Comparison of ENCODE assay signal across 8 mouse cellular contexts in the genomic region with DNA sequence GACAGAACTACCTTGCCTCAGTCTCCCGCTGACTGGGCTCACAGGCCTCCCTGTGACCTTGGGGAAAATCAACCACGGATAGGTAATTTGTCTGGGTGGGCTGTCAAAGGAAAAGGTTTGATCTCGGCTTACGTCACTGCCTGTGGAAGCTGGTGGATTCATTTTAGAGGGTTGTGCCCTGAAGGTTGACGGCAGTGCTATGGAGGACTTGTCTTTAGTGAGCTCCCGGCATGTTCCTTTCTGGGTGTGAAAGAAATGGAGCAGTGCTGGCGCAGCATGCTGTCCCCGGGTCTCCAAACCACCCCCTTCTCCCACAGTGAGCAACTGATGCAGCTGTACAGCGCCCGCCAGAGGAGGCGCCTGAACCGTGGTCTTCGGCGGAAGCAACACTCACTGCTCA. TPM values are rescaled to one million over a fixed set of nuclear protein-coding genes. Genes with fewer than 3 reads are reported as not detected.
DNase-seq lines count a peak whose midpoint lies in the region; ATAC-seq and TF ChIP-seq lines count a peak whose summit lies in the region.

No protein-coding gene starts in this region.

- intact Hi-C loops in left cerebral cortex, adult 2 months (cut with DNase I), result loop anchor here (2.0 kb wide), 1 partner anchor 55 kb away; the partner anchor contains the start of gene Adamtsl5
- intact Hi-C loops in left cerebral cortex, postnatal 4 days (cut with DNase I), result no loop called here

- no peak for DNase-seq in left cerebral cortex, adult 2 months (ENCODE audit: extremely low spot score in 1 of 2, low spot score in 2 of 2)
- DNase-seq in left cerebral cortex, postnatal 4 days, result no peak
- DNase-seq in T-cell, adult 2 months (ENCODE audit: low spot score), result peak; percentile 31
- no peak for DNase-seq in midbrain, postnatal 0 days (ENCODE audit: low spot score)
- no peak for DNase-seq in ovary, adult 18-20 months (ENCODE audit: low spot score)
- DNase-seq in testis, postnatal 14 days (ENCODE audit: low spot score), result no peak
- no peak for DNase-seq in gastrocnemius, postnatal 4 days (ENCODE audit: low spot score in 2 of 2)

- H3K9me3 ChIP-seq in hindbrain, embryonic 13.5 days, result no peaks in the 10 kb centered on the region
- no peaks in the 10 kb centered on the region for H3K9me3 ChIP-seq in midbrain, postnatal 0 days (ENCODE audit: low read length)

- no peaks in the 10 kb centered on the region for H3K27me3 ChIP-seq in hindbrain, embryonic 13.5 days
- H3K27me3 ChIP-seq in midbrain, postnatal 0 days (ENCODE audit: insufficient read depth, low read length), result no peaks in the 10 kb centered on the region

- peaks cover 60% of the 10 kb centered on the region for H3K4me1 ChIP-seq in hindbrain, embryonic 13.5 days (replicated peaks)
- peaks cover 16% of the 10 kb centered on the region for H3K4me1 ChIP-seq in midbrain, postnatal 0 days (ENCODE audit: insufficient read depth, low read length)

- peaks cover 30% of the 10 kb centered on the region for H3K36me3 ChIP-seq in hindbrain, embryonic 13.5 days
- peaks cover 16% of the 10 kb centered on the region for H3K36me3 ChIP-seq in midbrain, postnatal 0 days (ENCODE audit: insufficient read depth, low read length)

- TF ChIP-seq CTCF in left cerebral cortex, adult 2 months (IDR thresholded peaks at IDR 0.05), result no peak
- peak; percentile 22; the same call in 1 of the 2 replicates for TF ChIP-seq CTCF in midbrain, postnatal 0 days (IDR thresholded peaks at IDR 0.05)

- peak overlapping the region; percentile 89 for H3K27ac ChIP-seq in left cerebral cortex, adult 2 months
- H3K27ac ChIP-seq in hindbrain, embryonic 13.5 days, result peak overlapping the region; percentile 95
- H3K27ac ChIP-seq in midbrain, postnatal 0 days (ENCODE audit: low read depth, low read length), result peak overlapping the region; percentile 92

- H3K9ac ChIP-seq in hindbrain, embryonic 13.5 days, result peak overlapping the region; percentile 100
- H3K9ac ChIP-seq in midbrain, postnatal 0 days (replicated peaks; ENCODE audit: low read length, poor library complexity, severe bottlenecking), result peak overlapping the region; percentile 79

- no peak for ATAC-seq in hindbrain, embryonic 13.5 days (ENCODE audit: low FRiP score)
- no peak for ATAC-seq in midbrain, postnatal 0 days (ENCODE audit: low FRiP score)

- peak overlapping the region; percentile 99 for H3K4me2 ChIP-seq in hindbrain, embryonic 13.5 days
- H3K4me2 ChIP-seq in midbrain, postnatal 0 days (ENCODE audit: low read depth, low read length, poor library complexity, severe bottlenecking), result peak overlapping the region; percentile 79

- H3K4me3 ChIP-seq in left cerebral cortex, adult 2 months, result peak overlapping the region; percentile 96
- peak overlapping the region; percentile 89 for H3K4me3 ChIP-seq in hindbrain, embryonic 13.5 days
- H3K4me3 ChIP-seq in midbrain, postnatal 0 days (ENCODE audit: low read depth, low read length), result peak overlapping the region; percentile 64

- 29% methylated on average over 14 of the region's 14 CpGs for WGBS in hindbrain, embryonic 13.5 days
- 22% methylated on average over 14 of the region's 14 CpGs for WGBS in midbrain, postnatal 0 days

RNA-seq across cellular contexts. Expression of gene Rps15, which starts 1.1 kb away (rescaled TPM):
- total RNA-seq in left cerebral cortex, adult 2 months (2021), result 100 to 1,000 TPM; 816 to 913 TPM
- total RNA-seq in left cerebral cortex, postnatal 4 days (2021), result 100 to 1,000 TPM; 873 to 899 TPM
- polyA plus RNA-seq in hindbrain, embryonic 13.5 days (2015; fragmentation: Nextera tagmentation; extraction: Ambion mirVana), result 583 and 598 TPM in 2 replicates
- 971 and 1,162 TPM in 2 replicates for total RNA-seq in midbrain, postnatal 0 days (2014; rRNA removed)
- 633 and 645 TPM in 2 replicates for polyA plus RNA-seq in midbrain, postnatal 0 days (2015; fragmentation: Nextera tagmentation; extraction: Ambion mirVana)
- total RNA-seq in gastrocnemius, postnatal 4 days (2021), result 1,000 to 10,000 TPM; 1,165 to 1,300 TPM

RNA-seq across cellular contexts. Expression of gene Apc2, which starts 2.5 kb away (rescaled TPM):
- total RNA-seq in left cerebral cortex, adult 2 months (2021), result 100 to 1,000 TPM; 111 to 113 TPM
- 100 to 1,000 TPM; 398 to 400 TPM for total RNA-seq in left cerebral cortex, postnatal 4 days (2021)
- 182 and 183 TPM in 2 replicates for polyA plus RNA-seq in hindbrain, embryonic 13.5 days (2015; fragmentation: Nextera tagmentation; extraction: Ambion mirVana)
- total RNA-seq in midbrain, postnatal 0 days (2014; rRNA removed), result 370 and 395 TPM in 2 replicates
- 95.3 and 110 TPM in 2 replicates for polyA plus RNA-seq in midbrain, postnatal 0 days (2015; fragmentation: Nextera tagmentation; extraction: Ambion mirVana)
- total RNA-seq in gastrocnemius, postnatal 4 days (2021), result 1 to 10 TPM in 1 of 2 experiments, under 1 TPM in 1; 0.73 to 2.1 TPM

RNA-seq across cellular contexts. Expression of gene 2310011J03Rik, which starts 27.0 kb away (rescaled TPM):
- 10 to 100 TPM; 26.3 to 26.9 TPM for total RNA-seq in left cerebral cortex, adult 2 months (2021)
- total RNA-seq in left cerebral cortex, postnatal 4 days (2021), result 10 to 100 TPM; 13.6 to 14.2 TPM
- 28.5 and 29.1 TPM in 2 replicates for polyA plus RNA-seq in hindbrain, embryonic 13.5 days (2015; fragmentation: Nextera tagmentation; extraction: Ambion mirVana)
- total RNA-seq in midbrain, postnatal 0 days (2014; rRNA removed), result 15.6 and 23.1 TPM in 2 replicates
- 26.5 and 29.6 TPM in 2 replicates for polyA plus RNA-seq in midbrain, postnatal 0 days (2015; fragmentation: Nextera tagmentation; extraction: Ambion mirVana)
- 10 to 100 TPM; 16.7 to 17.6 TPM for total RNA-seq in gastrocnemius, postnatal 4 days (2021)

RNA-seq across cellular contexts. Expression of gene Dazap1, which starts 32.0 kb away (rescaled TPM):
- total RNA-seq in left cerebral cortex, adult 2 months (2021), result 10 to 100 TPM; 87.4 to 90.3 TPM
- total RNA-seq in left cerebral cortex, postnatal 4 days (2021), result 100 to 1,000 TPM; 136 to 145 TPM
- 61.6 and 66.2 TPM in 2 replicates for polyA plus RNA-seq in hindbrain, embryonic 13.5 days (2015; fragmentation: Nextera tagmentation; extraction: Ambion mirVana)
- total RNA-seq in midbrain, postnatal 0 days (2014; rRNA removed), result 107 and 109 TPM in 2 replicates
- polyA plus RNA-seq in midbrain, postnatal 0 days (2015; fragmentation: Nextera tagmentation; extraction: Ambion mirVana), result 34.2 and 34.5 TPM in 2 replicates
- total RNA-seq in gastrocnemius, postnatal 4 days (2021), result 100 to 1,000 TPM in 1 of 2 experiments, 10 to 100 TPM in 1; 98.9 to 112 TPM

RNA-seq across cellular contexts. Expression of gene Gamt, which starts 32.5 kb away (rescaled TPM):
- 10 to 100 TPM; 16.6 to 23.3 TPM for total RNA-seq in left cerebral cortex, adult 2 months (2021)
- 10 to 100 TPM; 21.9 to 23.0 TPM for total RNA-seq in left cerebral cortex, postnatal 4 days (2021)
- polyA plus RNA-seq in hindbrain, embryonic 13.5 days (2015; fragmentation: Nextera tagmentation; extraction: Ambion mirVana), result 22.3 and 24.9 TPM in 2 replicates
- 12.5 and 14.3 TPM in 2 replicates for total RNA-seq in midbrain, postnatal 0 days (2014; rRNA removed)
- 16.8 and 19.6 TPM in 2 replicates for polyA plus RNA-seq in midbrain, postnatal 0 days (2015; fragmentation: Nextera tagmentation; extraction: Ambion mirVana)
- total RNA-seq in gastrocnemius, postnatal 4 days (2021), result 100 to 1,000 TPM; 446 to 545 TPM

Comparison
In these comparisons a context has a peak if more than half of its experiments do, and no peak if none do; other contexts are left out.
1. RNA of gene Apc2, which starts 2.5 kb away (total RNA-seq): 398 to 400 TPM in left cerebral cortex, postnatal 4 days, 370 to 395 TPM in midbrain, postnatal 0 days and 111 to 113 TPM in left cerebral cortex, adult 2 months; 0.73 to 2.1 TPM in gastrocnemius, postnatal 4 days; every median in the first group is over 10 times any median in the second.
2. Peak in every context shown above with its lines, with median percentiles within 50 percentile points of each other: H3K27ac ChIP-seq and H3K4me3 ChIP-seq.